Mouse (Mus musculus): Measurements from ENCODE around the gene 1110008P14Rik.

DNA sequence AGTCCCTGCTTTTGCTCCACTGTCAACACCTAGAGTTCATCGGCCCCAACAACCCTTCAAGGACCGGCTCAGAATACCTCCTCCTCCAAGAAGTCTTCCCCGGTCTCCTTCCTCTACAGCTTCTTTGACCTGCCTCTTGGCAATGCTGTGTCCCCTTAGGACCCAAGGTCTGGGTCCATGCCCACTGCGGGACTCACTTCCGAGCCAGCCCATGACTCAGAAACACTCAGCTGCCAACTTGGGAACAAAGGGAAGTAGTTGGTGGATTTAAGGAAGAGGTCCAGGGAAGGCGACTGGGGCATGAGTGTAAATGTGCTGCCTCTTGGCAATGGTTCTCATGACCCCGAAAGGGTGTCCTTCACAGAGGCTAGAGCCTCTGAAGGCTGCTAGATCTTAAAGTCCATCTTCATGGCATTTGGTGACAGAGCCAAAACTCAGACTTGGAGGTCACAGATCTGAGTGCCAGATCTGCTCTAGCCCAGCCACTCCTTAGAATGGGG, 1.7 kb downstream of the 1110008P14Rik start:
- TF ChIP-seq CTCF (IDR thresholded peaks at IDR 0.05; ENCODE audit: extremely low read depth, insufficient read depth, low read length), result no peak
- no peak for TF ChIP-seq POLR2A (IDR thresholded peaks at IDR 0.05; ENCODE audit: extremely low read depth, insufficient read depth, low read length)
